Mouse (Mus musculus) midbrain, embryonic 15.5 days (tissue): ENCODE data around the gene Psd. TPM values are rescaled to one million over a fixed set of nuclear protein-coding genes. Genes with fewer than 3 reads are reported as not detected.

Experiments used
- ATAC-seq: fragments of 200-750 bp; cut with Nextera tagmentation; replicated peaks from 2 replicates; pipeline ENCODE4 v1.8.0; 2017; ENCODE audit warnings: moderate TSS enrichment
- H3K27ac ChIP-seq: fragments of 300-500 bp; sonication (generic); 2 replicates; pipeline ENCODE4 v1.5.1; 2015; ENCODE audit warnings: mild to moderate bottlenecking, inconsistent platforms
- H3K27me3 ChIP-seq: fragments of 300-500 bp; sonication (generic); replicated peaks from 2 replicates; pipeline ENCODE4 v1.6.1; 2015; ENCODE audit warnings: inconsistent platforms
- H3K36me3 ChIP-seq: fragments of 300-500 bp; sonication (generic); replicated peaks from 2 replicates; pipeline ENCODE4 v1.6.1; 2015; ENCODE audit warnings: inconsistent platforms
- H3K4me1 ChIP-seq: fragments of 300-500 bp; sonication (generic); 2 replicates; pipeline ENCODE4 v1.6.1; 2015; ENCODE audit warnings: inconsistent platforms
- H3K4me2 ChIP-seq: fragments of 300-500 bp; sonication (generic); 2 replicates; pipeline ENCODE4 v1.6.1; 2015; ENCODE audit warnings: inconsistent platforms, mild to moderate bottlenecking, moderate library complexity
- H3K4me3 ChIP-seq: fragments of 300-500 bp; sonication (generic); 2 replicates; pipeline ENCODE4 v1.5.1; 2015; ENCODE audit warnings: mild to moderate bottlenecking, inconsistent platforms
- H3K9ac ChIP-seq: fragments of 300-500 bp; sonication (generic); 2 replicates; pipeline ENCODE4 v1.6.1; 2015; ENCODE audit warnings: mild to moderate bottlenecking, inconsistent platforms
- H3K9me3 ChIP-seq: fragments of 300-500 bp; sonication (generic); 2 replicates; pipeline ENCODE4 v1.6.1; 2016; ENCODE audit warnings: inconsistent platforms
- WGBS: fragments of 180-500 bp; shearing (Covaris S2); methylation state at CpG from one replicate; pipeline ENCODE4 v1.1.7; 2015; ENCODE audit warnings: mixed read lengths; 5-methylcytosine and 5-hydroxymethylcytosine counted together
- polyA plus RNA-seq: library from polyadenylated mRNA; unstranded; fragments of >200 nt; fragmentation: Nextera tagmentation; extraction: Ambion mirVana; gene quantifications from 2 replicates; pipeline ENCODE4 v1.2.1, GENCODE M21; 2015

Gene Psd
- polyA plus RNA-seq, 1 experiment from 2014 or later = 148 TPM

DNA sequence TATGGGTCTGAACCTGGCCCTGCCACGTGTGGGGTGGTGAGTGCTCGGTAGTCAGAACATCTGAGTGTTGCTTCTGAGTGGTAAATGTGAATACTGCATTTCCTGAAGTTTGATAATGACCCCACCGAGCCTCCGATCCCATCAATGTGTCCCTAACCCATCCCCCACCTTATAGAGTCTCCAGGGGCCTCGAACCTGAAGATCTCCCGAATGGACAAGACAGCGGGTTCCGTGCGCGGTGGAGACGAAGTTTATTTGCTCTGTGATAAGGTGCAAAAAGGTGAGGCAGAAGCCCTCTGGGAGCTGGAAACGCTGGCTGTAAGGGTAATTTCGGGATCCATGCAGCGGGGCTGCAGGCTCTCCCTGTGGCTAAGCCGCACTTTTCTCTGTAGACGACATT lies 19.2 kb downstream of the Psd start:
- Histone ChIP-seq H3K36me3 (peaks cover 5% of the 10 kb centered on the region; the same call in 1 of the 2 replicates), H3K9me3 (no peaks in the 10 kb centered on the region), H3K4me2 (no peak overlapping the region), H3K4me3 (no peak overlapping the region), H3K27me3 (peaks cover 36% of the 10 kb centered on the region), H3K9ac (no peak overlapping the region), H3K27ac (no peak overlapping the region), H3K4me1 (peaks cover 33% of the 10 kb centered on the region)
- WGBS = 77% methylated on average over 16 of the region's 16 CpGs
- no peak for ATAC-seq

DNA sequence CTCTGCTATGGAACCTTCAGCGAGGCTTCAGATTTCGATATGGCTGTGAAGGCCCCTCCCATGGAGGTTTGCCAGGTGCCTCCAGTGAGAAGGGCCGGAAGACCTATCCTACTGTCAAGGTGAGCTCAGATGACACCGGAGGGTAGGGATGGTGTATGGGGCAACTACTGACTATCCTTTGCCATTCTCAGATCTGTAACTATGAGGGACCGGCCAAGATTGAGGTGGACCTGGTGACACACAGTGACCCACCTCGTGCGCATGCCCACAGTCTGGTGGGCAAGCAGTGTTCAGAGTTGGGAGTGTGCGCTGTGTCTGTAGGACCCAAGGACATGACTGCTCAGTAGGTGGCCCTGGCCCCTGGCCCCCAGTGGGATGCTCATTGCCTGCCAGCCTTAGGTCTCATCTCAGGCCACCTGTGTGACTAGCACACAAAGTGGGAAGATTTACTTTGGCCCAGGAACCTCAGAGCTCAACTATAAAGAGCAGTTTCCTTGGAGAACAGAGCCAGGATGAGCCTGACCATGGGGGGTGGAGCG lies 20.1 kb downstream of the Psd start:
- Histone ChIP-seq H3K27ac (no peak overlapping the region), H3K9ac (no peak overlapping the region), H3K4me1 (peaks cover 33% of the 10 kb centered on the region), H3K36me3 (no peaks in the 10 kb centered on the region; the same call in 1 of the 2 replicates), H3K9me3 (no peaks in the 10 kb centered on the region), H3K4me3 (no peak overlapping the region), H3K4me2 (no peak overlapping the region), H3K27me3 (peaks cover 36% of the 10 kb centered on the region)
- WGBS = 91% methylated on average over 9 of the region's 9 CpGs
- no peak for ATAC-seq

DNA sequence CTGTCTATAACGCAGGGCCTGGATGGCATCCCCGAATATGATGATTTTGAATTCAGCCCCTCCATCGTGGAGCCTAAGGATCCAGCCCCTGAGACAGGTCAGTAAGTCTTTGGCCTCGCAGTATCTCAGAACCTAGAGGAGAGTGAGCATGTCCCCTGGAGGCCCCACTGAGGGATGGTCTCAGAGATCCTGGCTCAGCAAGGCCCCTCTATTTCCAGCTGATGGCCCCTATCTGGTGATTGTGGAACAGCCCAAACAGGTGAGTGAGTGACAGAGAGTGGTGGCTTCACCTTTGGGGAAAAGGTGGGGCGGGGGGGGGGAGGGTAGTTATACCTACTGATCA lies 20.7 kb downstream of the Psd start:
- no peak overlapping the region for H3K27ac ChIP-seq
- H3K36me3 ChIP-seq = no peaks in the 10 kb centered on the region; the same call in 1 of the 2 replicates
- H3K4me2 ChIP-seq = peak overlapping the region; percentile 96
- no peak overlapping the region for H3K9ac ChIP-seq
- WGBS = 58% methylated on average over 5 of the region's 5 CpGs
- no peaks in the 10 kb centered on the region for H3K9me3 ChIP-seq
- H3K4me1 ChIP-seq = peaks cover 33% of the 10 kb centered on the region
- ATAC-seq = no peak
- peak overlapping the region; percentile 47; the same call in 1 of the 2 replicates for H3K4me3 ChIP-seq
- H3K27me3 ChIP-seq = peaks cover 36% of the 10 kb centered on the region

DNA sequence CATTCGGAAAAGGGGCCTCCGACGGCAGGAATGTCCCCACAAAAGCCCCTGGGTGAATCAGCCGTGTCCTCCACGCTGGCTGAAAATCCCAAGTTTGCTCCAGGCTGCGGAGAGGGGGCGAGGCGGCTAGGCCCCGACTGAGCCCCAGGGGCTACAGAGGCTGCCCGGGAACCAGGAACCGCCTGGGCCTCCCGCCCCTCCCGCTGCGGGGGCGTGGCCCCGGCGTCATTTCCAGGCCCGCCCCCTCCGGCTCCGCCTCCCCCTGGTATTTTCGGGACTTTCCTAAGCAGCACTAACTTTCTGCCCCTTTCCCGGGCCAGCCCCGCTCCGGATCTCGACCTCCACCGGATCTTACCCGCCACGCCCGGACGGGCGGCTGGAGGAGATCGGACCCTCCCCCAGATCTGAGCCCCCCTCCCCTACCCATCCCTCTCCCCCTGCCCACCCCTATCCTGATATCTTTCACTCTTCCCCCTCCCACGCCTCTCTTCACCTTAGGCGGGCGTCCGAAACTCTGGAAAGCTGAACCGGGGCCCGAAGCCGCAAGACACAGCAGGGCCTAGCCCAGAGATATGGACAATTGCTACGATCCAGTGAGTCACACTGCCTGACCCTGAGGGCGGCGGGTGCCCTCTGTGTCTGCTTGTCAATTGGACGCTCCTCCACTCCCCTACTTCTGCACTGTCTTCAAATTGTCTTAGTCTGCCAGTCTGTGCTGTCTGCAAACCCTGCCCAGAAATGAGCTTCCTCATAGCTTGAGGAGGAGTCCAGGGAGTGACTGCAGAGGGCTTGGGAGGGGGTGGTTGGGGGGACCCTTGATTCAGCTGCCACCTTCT lies 21.3 kb downstream of the Psd start:
- WGBS = 1% methylated on average over 43 of the region's 43 CpGs
- ATAC-seq = no peak; the same call in 1 of the 2 replicates

DNA sequence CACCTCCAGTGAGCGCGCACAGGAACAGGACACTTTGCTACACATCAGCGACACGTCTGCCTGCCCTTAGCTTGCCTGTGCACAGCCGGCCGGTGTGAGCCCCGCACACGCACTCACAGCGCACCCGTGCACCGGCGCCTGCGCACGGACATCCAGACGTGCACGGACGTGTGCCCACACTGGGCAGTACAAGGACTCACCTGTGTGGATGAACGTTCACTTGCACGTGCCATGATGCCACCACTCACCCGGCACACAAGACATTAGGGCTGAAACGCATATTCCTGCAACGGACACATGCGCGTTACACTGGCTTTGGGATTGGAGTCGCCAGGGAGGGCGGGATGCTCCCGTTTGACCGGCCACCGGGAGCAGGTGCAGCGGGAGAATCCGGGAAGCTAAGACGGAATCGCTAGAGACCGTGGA lies 22.0 kb downstream of the Psd start:
- Histone ChIP-seq H3K4me2 (peak overlapping the region; percentile 96), H3K27ac (no peak overlapping the region; the same call in 1 of the 2 replicates), H3K4me1 (peaks cover 33% of the 10 kb centered on the region), H3K36me3 (no peaks in the 10 kb centered on the region), H3K9me3 (no peaks in the 10 kb centered on the region), H3K9ac (peak overlapping the region; percentile 36), H3K4me3 (peak overlapping the region; percentile 47), H3K27me3 (peaks cover 36% of the 10 kb centered on the region)
- under 1% methylated on average over 34 of the region's 34 CpGs for WGBS
- ATAC-seq = peak; percentile 37; the same call in 1 of the 2 replicates

More for the DNA sequence above, 21.3 kb downstream of the Psd start:
- Histone ChIP-seq H3K4me1 (peaks cover 33% of the 10 kb centered on the region), H3K4me2 (peak overlapping the region; percentile 96), H3K36me3 (no peaks in the 10 kb centered on the region), H3K27me3 (peaks cover 36% of the 10 kb centered on the region), H3K4me3 (peak overlapping the region; percentile 47), H3K9me3 (no peaks in the 10 kb centered on the region), H3K9ac (peak overlapping the region; percentile 36), H3K27ac (no peak overlapping the region)

DNA sequence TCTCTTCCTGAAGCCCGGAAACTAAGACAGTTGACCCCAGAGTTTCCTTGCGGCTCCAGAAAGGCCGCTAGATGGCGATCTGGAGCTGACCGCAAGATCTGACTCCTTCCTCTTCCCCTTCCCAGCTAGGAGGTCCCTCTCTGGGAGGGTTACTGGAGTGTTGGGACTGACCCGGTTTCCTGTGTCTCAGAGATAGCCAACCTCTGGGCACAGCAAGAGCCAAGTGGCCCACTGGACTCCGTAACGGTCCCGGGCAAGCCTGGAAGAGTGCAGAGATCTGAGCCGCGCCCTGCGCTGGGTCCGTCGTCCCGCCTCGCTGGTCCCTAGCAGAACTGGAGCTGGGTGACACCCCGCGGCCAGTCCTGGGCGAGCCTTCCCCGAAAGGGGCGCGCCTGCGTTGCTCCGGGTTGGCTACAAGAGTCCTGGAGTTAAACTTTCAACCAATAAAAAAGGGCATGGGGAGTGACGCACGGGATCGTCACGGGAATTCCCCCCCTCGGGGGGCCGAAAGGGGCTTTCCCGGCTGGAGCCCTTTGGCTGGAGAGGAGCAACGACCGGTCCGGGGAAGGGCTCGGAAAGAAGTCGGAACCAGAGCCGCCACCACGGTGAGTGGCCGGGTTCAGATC lies 22.6 kb downstream of the Psd start, which contains the start of gene Nfkb2:
TSS of gene Nfkb2 (plus strand) at position 105 of the 626 bp plus-strand sequence.
- no peaks in the 10 kb centered on the region for H3K9me3 ChIP-seq
- peak within 1 kb of the TSS; percentile 60 for H3K27ac ChIP-seq
- WGBS = under 1% methylated on average over 39 of the region's 39 CpGs
- H3K27me3 ChIP-seq = peaks cover 36% of the 10 kb centered on the region
- H3K4me1 ChIP-seq = peaks cover 30% of the 10 kb centered on the region
- no peaks in the 10 kb centered on the region for H3K36me3 ChIP-seq
- H3K9ac ChIP-seq = peak within 1 kb of the TSS; percentile 36
- peak within 1 kb of the TSS; percentile 96 for H3K4me2 ChIP-seq
- ATAC-seq = peak; percentile 44
- peak within 1 kb of the TSS; percentile 47 for H3K4me3 ChIP-seq

DNA sequence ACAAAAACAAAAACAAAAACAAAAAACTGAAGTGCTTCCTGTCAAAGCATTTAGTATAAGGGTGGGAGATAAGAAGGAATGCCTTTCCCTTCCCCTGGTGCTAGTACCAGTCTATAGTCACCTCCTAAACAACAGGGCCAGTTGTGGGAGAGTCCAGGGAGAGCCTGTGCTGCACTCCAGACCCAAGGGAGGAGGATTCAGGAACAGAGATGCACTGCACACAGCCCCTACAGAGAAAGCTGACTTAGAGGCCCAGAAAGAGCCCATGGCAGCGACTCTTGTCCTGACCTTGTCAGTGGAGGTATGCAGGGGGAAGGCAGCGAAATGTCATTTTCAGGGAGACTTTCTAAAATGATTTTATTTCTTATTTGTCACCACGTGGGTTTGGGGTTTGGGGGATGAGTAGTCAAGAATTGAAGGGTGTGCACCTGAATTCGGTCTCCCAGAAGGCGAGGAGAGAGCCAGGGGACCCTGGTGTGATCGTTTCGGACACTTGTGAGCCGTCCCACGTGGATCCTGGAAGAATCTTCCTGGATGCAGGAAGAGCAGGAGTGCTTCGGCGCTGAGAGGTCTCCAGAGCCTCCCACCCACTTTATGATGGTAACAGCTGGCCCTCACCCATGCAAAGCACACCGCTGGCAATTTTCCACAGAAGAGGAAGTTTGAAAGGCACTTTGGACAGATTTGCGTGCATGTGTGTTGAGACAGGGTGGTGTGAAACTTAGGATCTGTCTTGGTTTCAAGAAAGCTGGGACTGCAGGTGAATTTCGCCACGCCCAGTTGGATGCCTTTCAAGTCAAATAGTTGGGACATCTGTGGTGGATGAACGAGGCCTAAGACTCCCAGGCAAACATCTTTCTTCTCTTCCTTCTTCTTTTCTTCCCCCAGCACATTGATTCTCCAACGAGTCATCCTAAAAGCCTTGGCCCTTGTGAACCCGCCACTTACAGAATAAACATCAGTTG lies 23.4 kb downstream of the Psd start:
- H3K9ac ChIP-seq = 0 out of 2 replicates have a peak overlapping the region, but pooled peaks have one; percentile 28
- peaks cover 34% of the 10 kb centered on the region for H3K27me3 ChIP-seq
- peak overlapping the region; percentile 96 for H3K4me2 ChIP-seq
- peak overlapping the region; percentile 47 for H3K4me3 ChIP-seq
- 55% methylated on average over 18 of the region's 18 CpGs for WGBS
- no peaks in the 10 kb centered on the region for H3K36me3 ChIP-seq
- ATAC-seq = no peak
- H3K9me3 ChIP-seq = no peaks in the 10 kb centered on the region
- peaks cover 23% of the 10 kb centered on the region for H3K4me1 ChIP-seq
- H3K27ac ChIP-seq = peak overlapping the region; percentile 60; the same call in 1 of the 2 replicates

DNA sequence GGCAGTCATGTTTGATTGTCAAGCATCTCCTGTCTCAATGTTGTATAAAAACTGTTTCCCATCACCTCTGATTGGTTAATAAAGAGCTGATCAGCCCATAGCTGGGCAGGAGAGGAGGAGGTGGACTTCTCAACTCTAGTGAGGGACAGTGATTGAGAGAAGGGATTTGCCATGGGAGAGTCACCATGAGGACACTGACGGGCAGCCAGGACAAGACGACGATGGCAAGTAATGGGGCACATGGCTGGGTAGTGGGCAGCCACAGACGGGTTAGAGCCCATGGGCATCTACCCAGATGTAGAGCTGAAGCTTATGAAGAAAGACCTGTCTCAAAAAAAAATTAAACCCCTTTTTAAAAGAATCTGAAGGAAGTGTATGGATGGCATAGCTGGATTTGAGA lies 24.4 kb downstream of the Psd start:
- Histone ChIP-seq H3K27me3 (peaks cover 24% of the 10 kb centered on the region; the same call in 1 of the 2 replicates), H3K4me3 (no peak overlapping the region), H3K4me2 (no peak overlapping the region), H3K36me3 (no peaks in the 10 kb centered on the region), H3K4me1 (peaks cover 22% of the 10 kb centered on the region), H3K27ac (no peak overlapping the region), H3K9ac (no peak overlapping the region), H3K9me3 (no peaks in the 10 kb centered on the region)
- no peak for ATAC-seq
- WGBS = 88% methylated on average over 4 of the region's 4 CpGs

DNA sequence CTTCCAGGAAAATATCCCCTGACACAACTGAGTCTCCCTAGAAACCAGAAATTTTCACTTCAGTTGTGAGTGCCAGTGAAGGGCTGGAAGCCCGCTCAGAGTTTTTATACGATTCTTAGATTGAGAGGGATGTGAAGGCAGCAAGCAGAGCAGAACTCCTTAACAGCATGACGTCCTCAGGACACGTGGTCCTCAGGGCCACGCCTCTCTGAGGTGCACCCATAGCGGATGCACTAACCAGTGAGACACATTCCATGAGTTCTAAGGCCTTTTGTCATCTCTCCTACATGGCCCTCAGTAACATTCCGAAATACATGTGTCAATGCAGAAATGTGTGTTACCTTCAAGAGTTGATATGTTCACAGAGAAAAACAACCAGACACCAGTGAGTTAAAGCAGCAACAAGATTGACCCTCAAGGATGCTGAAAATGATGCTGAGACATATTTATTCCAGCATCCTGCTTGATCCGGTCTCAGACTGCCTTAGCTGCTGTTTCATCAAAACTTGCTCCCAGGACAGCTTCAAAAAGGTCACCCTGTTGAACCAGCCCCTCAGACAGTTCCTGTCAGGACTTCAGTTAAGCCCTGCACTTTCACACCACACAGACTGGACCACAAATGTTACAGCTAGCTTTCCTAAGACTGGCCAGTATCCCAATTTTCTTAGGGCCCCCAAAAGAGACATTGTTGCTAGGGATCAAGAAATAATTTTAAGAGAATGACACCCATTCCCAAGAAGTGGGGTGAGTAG lies 26.5 kb downstream of the Psd start:
- H3K4me1 ChIP-seq = peaks cover 16% of the 10 kb centered on the region
- ATAC-seq = no peak
- no peak overlapping the region for H3K27ac ChIP-seq
- H3K4me2 ChIP-seq = no peak overlapping the region
- H3K9me3 ChIP-seq = no peaks in the 10 kb centered on the region
- peaks cover 10% of the 10 kb centered on the region; the same call in 1 of the 2 replicates for H3K27me3 ChIP-seq
- H3K36me3 ChIP-seq = no peaks in the 10 kb centered on the region
- no peak overlapping the region for H3K9ac ChIP-seq
- WGBS = 41% methylated on average over 8 of the region's 8 CpGs
- H3K4me3 ChIP-seq = no peak overlapping the region

DNA sequence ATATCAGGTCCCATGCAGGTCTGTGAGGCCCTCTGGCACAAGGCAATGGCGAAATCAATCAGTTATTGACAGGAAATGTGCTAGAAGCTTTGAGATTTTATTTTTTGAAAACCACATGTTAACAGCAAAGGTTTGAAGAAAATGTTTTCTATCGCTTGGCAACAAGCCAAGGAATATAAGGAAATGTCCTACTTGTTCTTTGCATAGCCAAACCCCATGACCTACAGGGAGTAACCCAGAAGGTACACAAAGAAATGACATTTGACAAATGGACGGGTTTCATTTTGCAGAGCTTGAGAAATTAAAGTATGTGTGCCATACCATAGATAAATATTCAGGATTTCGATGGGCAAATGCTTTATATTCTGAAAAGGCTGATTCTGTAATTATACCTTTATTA lies 30.0 kb downstream of the Psd start:
- H3K4me1 ChIP-seq = no peaks in the 10 kb centered on the region
- H3K9me3 ChIP-seq = no peaks in the 10 kb centered on the region
- 75% methylated on average over 4 of the region's 4 CpGs for WGBS
- H3K4me2 ChIP-seq = no peak overlapping the region
- no peak overlapping the region for H3K4me3 ChIP-seq
- no peak for ATAC-seq
- no peaks in the 10 kb centered on the region for H3K27me3 ChIP-seq
- H3K36me3 ChIP-seq = no peaks in the 10 kb centered on the region
- H3K27ac ChIP-seq = no peak overlapping the region
- no peak overlapping the region for H3K9ac ChIP-seq

DNA sequence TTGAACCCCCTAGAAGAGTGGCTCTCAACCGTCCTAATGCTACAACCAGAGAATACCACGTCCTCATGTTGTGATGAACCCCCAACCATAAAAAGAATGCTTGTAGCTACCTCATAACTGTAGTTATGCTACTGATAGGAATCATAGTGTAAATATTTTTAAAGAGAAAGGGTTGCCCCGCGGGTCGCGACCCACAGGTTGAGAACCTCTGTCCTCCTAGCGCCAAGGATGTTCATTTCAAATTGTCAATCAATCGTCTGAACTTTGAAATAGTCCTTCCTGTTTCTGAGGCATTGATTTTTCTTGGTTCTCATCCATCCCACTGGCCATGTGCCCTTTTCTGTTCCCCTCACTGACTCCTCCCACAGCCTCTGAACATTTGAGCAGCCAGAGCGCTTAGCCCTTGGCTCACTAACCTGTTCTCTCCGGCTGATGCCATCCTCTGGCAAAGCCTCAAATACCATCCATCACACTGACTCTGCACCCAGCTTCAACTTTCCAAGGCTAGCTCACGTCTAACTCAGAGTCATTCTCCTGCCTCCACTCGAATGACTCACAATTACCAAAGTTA lies 36.3 kb downstream of the Psd start:
- no peak overlapping the region for H3K9ac ChIP-seq
- no peak overlapping the region for H3K27ac ChIP-seq
- H3K4me1 ChIP-seq = no peaks in the 10 kb centered on the region
- H3K36me3 ChIP-seq = peaks cover 11% of the 10 kb centered on the region; the same call in 1 of the 2 replicates
- H3K9me3 ChIP-seq = no peaks in the 10 kb centered on the region
- no peak overlapping the region for H3K4me3 ChIP-seq
- H3K4me2 ChIP-seq = no peak overlapping the region
- ATAC-seq = no peak
- H3K27me3 ChIP-seq = no peaks in the 10 kb centered on the region
- 68% methylated on average over 12 of the region's 12 CpGs for WGBS
